Mouse (Mus musculus) c-Kit-positive CD71-positive TER-119-negative erythroid progenitor cells, embryonic 14.5 days (primary cell): ENCODE measurements around the gene Unc45a.
"Not testable (repeated sequence)": the region's sequence is repeated elsewhere in the genome, so short reads cannot be mapped to it uniquely, and the experiment has no call there.

Experiments
- DNase-seq: peaks from one replicate; pipeline ENCODE4 v3.0.0-alpha.2; 2013; ENCODE audit warnings: low read depth

Unc45a gene

GRCm38 (mm10) chr7:80325292-80325868, 15.4 kb downstream of the Unc45a start:
- DNase-seq: no peak

GRCm38 (mm10) chr7:80324816-80325119, 16.0 kb downstream of the Unc45a start:
- not testable (repeated sequence) for DNase-seq

- peak; percentile 93 for DNase-seq
Observed at GRCm38 (mm10) chr7:80324043-80324815, 16.6 kb downstream of the Unc45a start, which contains the start of gene Rccd1. Gene Rccd1, minus strand, starts transcription at chr7:80324454.

GRCm38 (mm10) chr7:80323336-80323735, 17.5 kb downstream of the Unc45a start:
- peak; percentile 33 for DNase-seq

GRCm38 (mm10) chr7:80319846-80320496, 20.8 kb downstream of the Unc45a start:
- DNase-seq: no peak

- DNase-seq: no peak
Observed at GRCm38 (mm10) chr7:80318670-80319069, 22.1 kb downstream of the Unc45a start.

- no peak for DNase-seq
Observed at GRCm38 (mm10) chr7:80317439-80318115, 23.2 kb downstream of the Unc45a start.

GRCm38 (mm10) chr7:80315733-80316132, 25.1 kb downstream of the Unc45a start:
- DNase-seq: no peak

GRCm38 (mm10) chr7:80310771-80311170, 30.0 kb downstream of the Unc45a start:
- no peak for DNase-seq

- no peak for DNase-seq
Observed at GRCm38 (mm10) chr7:80307766-80308165, 33.0 kb downstream of the Unc45a start.

GRCm38 (mm10) chr7:80301522-80301921, 39.3 kb downstream of the Unc45a start:
- DNase-seq: no peak

GRCm38 (mm10) chr7:80299568-80299967, 41.2 kb downstream of the Unc45a start:
- no peak for DNase-seq

- no peak for DNase-seq
Observed at GRCm38 (mm10) chr7:80298754-80299153, 42.1 kb downstream of the Unc45a start.

- no peak for DNase-seq
Observed at GRCm38 (mm10) chr7:80297041-80297440, 43.8 kb downstream of the Unc45a start.

- DNase-seq: no peak
Observed at GRCm38 (mm10) chr7:80296462-80296861, 44.3 kb downstream of the Unc45a start.

GRCm38 (mm10) chr7:80294764-80295648, 45.8 kb downstream of the Unc45a start:
- DNase-seq: no peak

GRCm38 (mm10) chr7:80294062-80294763, 46.6 kb downstream of the Unc45a start, which contains the start of gene Prc1:
Gene Prc1, plus strand, starts transcription at chr7:80294450.
- peak; percentile 95 for DNase-seq

GRCm38 (mm10) chr7:80287736-80288135, 53.1 kb downstream of the Unc45a start:
- no peak for DNase-seq

- no peak for DNase-seq
Observed at GRCm38 (mm10) chr7:80285725-80286124, 55.1 kb downstream of the Unc45a start.

GRCm38 (mm10) chr7:80284391-80284790, 56.4 kb downstream of the Unc45a start:
- no peak for DNase-seq
